Mouse (Mus musculus) adrenal gland, adult 18-20 months (tissue): ENCODE results near the gene Ccnt2. TPM values are rescaled to one million over a fixed set of nuclear protein-coding genes. Genes with fewer than 3 reads are reported as not detected.
"Not testable (repeated sequence)": the region's sequence is repeated elsewhere in the genome, so short reads cannot be mapped to it uniquely, and the experiment has no call there.

ENCODE experiments used
- DNase-seq, 2 experiments: peaks; one replicate each; pipeline ENCODE4 v3.0.0; 2021 to 2022; ENCODE audit warnings: low spot score in 2 of 2
- long read RNA-seq, 2 experiments: library from polyadenylated mRNA; stranded (forward); transcript quantifications; one replicate each; pipeline ENCODE4 v2.0.0; 2021
- total RNA-seq, 2 experiments: library from RNA; stranded (reverse); gene quantifications; 1 replicate in 1 of 2; 2 replicates in 1 of 2; pipeline ENCODE4 v1.2.3; 2021

Gene Ccnt2
- total RNA-seq: 10 to 100 TPM; 40.2 to 51.3 TPM
- long read RNA-seq, experiment 1, full-length matches to known transcripts: 5 of 10 reads
- long read RNA-seq, experiment 1, partial matches to known transcripts: 1 of 10 reads
- long read RNA-seq, experiment 1, other reads (novel, unspliced or antisense): 4 of 10 reads
- long read RNA-seq, experiment 2, full-length matches to known transcripts: 5 of 12 reads
- long read RNA-seq, experiment 2, partial matches to known transcripts: 3 of 12 reads
- long read RNA-seq, experiment 2, other reads (novel, unspliced or antisense): 4 of 12 reads

- DNase-seq: peak; percentile 97 to 98
Observed at GRCm38 (mm10) chr1:127773803-127774500, at the start of gene Ccnt2. TSS of gene Ccnt2 (plus strand) at chr1:127774164.

DNA sequence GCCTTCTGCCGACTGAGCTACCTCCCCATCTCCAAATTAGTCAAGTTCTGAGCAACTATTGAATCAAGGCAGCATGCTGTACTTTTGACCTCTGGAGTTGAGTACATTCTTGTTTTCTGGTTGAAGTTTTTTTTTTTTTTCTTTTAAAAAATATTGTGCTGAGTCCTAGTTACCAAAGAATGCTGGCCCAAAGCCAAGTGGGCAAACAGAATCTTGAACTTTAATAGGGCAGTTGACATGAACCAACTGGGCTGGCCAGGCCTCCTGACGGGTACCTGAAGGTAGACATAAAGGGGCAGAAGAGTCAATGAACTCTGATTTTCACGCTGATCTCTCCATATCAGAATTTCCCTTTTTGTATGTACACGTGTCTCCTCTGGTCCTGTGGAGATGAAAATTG is 44.9 kb upstream of the Ccnt2 start, which contains the start of gene Acmsd:
Gene Acmsd, plus strand, starts transcription at position 318 of the 400 bp plus-strand sequence.
- DNase-seq: no peak

DNA sequence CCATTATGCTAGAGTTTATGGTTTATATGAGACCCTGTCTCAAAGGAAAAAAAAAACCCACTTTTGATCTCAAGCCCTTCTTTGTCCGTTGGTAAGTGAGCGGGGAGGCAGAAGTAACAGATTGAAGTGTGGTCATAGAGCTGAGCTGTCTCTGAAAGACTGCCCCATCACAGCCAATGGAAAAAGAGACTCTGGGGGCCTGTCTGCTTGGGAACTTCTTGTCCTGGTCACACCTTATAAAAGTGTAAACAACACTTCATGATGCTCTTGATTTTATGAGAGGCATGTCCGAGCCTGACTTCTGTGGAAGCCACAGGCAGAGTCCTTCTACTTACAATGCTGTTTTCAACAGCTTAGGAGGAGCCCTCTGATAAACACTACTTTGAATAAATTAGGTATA is 42.9 kb upstream of the Ccnt2 start:
- no peak for DNase-seq

DNA sequence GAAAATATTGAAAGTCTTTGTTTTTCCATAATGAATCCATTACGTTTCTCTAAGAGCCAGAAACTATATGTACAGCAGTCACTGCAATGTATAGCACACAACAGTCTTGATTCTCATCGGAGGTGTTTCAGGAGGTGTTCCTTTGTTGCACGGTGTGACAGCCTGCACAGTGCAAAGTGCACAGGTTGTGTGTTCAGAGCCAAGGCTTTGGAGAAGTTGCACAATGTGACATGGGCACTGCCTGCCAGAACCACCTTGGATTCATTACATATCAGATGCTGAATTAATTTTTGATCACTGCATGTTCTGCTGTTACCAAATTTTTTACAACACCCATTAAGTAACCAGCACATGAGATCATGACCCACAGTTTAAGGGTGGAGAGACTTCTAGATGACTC is 41.5 kb upstream of the Ccnt2 start:
- no peak for DNase-seq

DNA sequence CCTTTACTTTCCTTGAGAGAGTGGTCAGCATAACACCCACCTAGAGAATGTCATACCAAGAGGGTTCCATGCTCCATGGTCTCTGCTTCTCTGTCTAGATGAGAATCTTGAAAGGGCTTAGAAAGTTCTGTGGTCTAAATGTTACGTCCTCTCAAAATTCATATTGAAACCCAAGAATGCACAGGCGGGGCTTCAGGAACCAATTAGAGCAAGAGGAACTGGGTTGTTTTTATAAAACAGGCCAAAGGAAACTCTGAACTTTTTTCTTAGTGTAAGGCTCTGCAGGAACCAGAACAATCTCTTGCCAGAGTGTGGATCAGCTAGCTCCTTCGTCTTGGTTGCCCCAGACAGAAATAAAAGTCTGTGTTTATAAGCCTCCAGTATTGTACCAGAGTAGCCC is 41.1 kb upstream of the Ccnt2 start:
- DNase-seq: no peak

GRCm38 (mm10) chr1:127735356-127735755 is 38.6 kb upstream of the Ccnt2 start:
- no peak for DNase-seq

DNA sequence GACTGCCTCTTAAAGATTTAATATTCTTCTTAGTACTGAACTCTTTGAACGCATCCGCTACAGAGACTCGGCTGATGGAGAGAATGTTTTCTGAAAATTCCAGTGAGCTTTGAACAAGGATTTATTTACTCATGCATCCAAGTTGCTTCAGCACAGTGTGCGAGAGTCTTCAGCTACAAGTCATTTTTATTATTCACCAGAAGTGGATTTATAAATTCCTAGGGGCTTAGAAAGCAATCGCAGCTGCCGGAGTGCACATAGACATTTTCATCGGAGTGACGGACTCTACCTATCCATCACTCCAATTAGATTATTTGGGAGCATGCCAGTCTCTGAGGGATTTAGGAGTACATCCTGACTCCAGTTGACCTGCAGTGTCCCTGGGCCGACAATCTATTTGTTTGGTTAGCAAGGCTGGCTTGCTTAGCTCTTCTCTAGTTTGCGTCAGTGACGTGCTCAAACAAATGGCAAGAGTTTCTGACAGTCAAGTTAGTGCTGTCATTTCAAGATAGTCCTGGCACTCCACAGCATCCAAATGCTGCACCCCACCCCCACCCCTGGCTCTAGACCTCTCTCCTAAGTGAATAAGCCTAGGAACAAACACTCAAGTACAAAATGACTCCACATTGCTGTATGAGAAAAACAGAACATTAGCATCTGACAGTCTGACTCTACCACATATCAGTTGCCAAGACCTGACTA is 23.4 kb upstream of the Ccnt2 start:
- DNase-seq: no peak

DNA sequence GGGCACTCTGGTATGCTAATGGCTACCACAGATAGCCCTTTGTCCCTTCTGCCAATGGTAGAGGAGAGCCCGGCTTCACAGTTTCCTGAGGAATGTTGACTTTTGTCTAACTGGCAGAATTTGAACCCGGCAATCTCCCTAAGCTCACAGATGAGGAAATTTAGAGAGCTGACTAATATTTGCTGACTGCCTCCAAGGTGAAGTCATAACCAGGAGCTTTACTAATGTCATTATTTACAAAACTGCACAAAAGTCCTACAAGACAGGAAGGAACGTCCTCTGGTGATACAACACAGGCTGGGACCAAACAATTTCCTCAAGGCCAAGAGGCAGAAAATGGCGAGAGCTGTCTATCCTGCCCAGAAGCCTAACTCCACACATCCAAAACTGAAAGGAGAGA is 18.2 kb upstream of the Ccnt2 start:
- no peak for DNase-seq

DNA sequence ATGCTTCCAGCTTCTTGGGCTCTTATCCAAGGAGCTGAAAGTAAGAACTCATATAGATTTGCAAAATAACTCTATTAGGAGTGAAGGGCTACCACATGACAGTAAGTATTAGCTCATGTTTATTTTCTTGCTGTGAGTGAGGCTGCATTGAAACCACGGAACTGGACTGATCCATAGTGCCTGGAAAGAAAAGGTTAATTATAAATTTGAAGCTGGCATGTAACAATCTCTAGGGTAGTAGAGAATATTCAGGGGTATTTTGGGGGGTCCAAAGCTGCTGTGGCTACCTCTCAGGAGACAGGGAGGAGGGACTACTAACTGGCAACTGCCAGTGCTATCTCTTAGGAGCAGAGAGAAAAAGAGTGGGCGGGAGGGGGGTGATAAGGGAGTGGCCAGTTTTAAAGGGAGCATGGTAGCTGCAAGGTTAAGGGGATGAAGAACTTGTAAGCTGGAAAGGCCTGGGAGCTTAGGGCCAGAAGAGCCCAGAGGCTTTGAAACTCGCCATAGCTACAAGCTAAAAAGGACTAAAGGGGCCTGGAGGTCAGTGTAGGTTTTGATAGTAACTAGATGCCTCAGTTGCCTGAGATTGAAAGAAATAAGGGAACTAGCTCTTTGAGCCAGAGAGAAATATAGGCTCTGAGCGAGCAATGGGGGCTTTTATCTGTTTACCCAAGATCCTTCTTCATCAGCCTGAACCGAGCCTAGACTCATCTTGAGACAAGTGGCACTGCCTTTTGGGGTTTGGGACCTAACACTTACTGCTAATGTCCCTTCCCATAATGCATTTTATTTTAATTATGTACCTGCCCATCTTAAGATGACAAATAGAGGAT is 17.4 kb upstream of the Ccnt2 start:
- DNase-seq: no peak

- DNase-seq: not testable (repeated sequence)
Observed at GRCm38 (mm10) chr1:127757164-127757545, 16.8 kb upstream of the Ccnt2 start.

DNA sequence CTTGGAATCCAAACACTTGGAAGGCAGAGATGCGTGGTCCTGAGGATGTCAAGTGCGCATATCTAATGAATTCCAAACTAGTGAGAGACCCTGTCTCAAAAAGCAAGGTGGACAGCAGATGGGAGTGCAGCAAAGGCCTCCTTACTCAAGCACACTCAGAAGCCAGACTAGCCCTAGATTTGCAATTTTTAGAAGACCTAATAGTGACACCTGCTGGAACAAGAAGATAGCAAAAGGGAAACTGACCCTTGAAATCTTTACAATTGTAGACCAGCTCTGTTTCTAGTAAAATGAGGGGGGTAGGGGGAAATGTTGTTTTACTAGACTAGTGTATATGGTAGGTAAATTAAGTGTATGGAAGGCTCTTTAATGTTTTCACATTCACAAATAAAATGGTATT is 8.5 kb upstream of the Ccnt2 start:
- no peak for DNase-seq

- no peak for DNase-seq
Observed at GRCm38 (mm10) chr1:127766741-127767140, 7.2 kb upstream of the Ccnt2 start.

GRCm38 (mm10) chr1:127773198-127773802 is 664 bp upstream of the Ccnt2 start:
- no peak for DNase-seq

DNA sequence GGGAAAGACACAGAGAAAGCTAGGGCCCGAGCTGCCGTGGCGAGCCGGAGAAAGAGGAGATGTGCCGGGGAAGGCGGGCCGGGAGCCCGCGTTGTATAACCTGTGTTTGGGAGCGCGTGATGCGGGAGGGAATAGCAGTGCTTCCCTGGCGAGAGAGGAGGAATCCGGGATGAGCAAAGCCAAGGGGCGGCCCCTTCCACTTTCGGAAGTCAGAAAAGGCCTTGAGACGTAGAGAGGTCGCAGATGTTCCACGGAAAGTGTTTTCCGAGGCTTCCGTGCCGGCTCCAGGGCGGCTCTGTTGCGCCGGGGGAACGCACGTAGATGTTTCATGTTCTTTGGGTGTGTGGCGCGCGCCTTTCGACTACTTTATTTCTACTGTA is 527 bp downstream of the Ccnt2 start:
- DNase-seq: no peak

DNA sequence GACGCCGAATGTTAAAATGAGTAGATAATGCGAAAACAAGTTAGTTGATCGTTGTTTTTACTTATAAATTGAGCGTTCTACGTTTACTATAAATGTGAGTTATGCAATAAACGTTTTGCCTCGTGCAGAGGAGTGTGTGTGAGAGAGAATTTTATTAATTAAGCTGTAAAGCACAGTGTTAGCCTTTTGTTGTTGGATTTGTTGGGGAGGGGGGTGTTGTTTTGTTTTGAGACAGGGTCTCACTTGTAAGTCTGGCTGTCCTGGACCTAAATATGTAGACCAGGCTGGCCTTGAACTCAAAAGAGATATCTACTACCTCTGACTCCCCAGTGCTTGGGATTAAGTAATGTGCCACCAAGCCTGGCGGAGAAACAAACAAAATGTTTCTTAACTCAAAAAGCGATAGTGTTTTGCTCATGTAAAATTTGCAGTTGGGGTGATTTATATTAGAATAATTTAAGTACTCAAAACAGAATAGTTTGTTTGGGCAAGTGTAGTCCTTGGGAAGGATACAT is 1.3 kb downstream of the Ccnt2 start:
- DNase-seq: no peak

DNA sequence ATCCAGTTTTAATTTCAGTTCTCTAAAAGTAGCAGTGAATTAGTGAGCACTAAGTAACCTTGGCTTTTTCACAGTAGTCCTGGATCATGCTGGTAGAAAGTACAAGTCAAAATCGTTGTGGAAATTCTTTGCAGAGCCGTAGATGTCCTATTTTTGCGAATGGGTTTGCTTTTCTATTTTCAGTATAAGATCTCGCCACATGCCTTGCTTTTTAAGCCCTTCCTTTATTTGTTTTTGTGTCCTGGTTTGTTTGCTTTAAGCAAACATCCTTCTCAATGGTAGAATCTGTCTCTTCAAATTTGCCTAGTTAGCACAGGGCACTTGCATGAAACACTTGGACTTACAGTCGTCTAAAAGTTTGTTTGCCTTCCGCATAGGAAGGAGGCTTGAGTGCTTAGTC is 2.3 kb downstream of the Ccnt2 start:
- DNase-seq: no peak

DNA sequence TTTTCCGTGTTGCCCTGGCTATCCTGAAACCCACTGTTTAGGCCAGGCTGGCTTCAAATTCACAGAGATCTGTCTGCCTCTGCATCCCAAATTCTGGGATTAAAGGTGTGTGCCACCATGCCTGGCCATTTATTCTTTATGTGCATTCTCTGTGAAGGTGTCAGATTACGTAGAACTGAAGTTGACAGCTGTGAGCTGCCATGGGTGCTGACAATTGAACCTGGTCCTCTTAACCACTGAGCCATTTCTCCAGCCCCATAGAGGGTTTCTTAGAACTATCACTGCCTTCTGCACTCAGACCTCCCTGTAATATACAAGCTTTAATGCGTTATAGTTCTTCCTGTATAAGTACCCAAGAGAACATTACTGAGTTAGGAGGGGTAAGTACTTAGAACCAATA is 4.6 kb downstream of the Ccnt2 start:
- DNase-seq: no peak

- no peak for DNase-seq
Observed at GRCm38 (mm10) chr1:127780142-127780541, 6.2 kb downstream of the Ccnt2 start.

GRCm38 (mm10) chr1:127780849-127781248 is 6.9 kb downstream of the Ccnt2 start:
- no peak for DNase-seq

GRCm38 (mm10) chr1:127783862-127784261 is 9.9 kb downstream of the Ccnt2 start:
- DNase-seq: no peak

GRCm38 (mm10) chr1:127785882-127786281 is 11.9 kb downstream of the Ccnt2 start:
- DNase-seq: no peak
